Mouse (Mus musculus) thymus, adult 2 months (tissue): ENCODE data around the gene Scin.

Experiments
- CTCF ChIP-seq: fragments of 200-500 bp; IDR thresholded peaks from 2 replicates; pipeline ENCODE4 v1.5.1; 2012; ENCODE audit warnings: mild to moderate bottlenecking, control low read depth, low read length, moderate library complexity, borderline replicate concordance; ENCODE audit not compliant: control insufficient read depth, poor library complexity, insufficient read depth; ENCODE audit errors: extremely low read depth
- POLR2A ChIP-seq: fragments of 200-500 bp; IDR thresholded peaks from 2 replicates; pipeline ENCODE4 v1.6.1; 2012; ENCODE audit warnings: mild to moderate bottlenecking, low read length, control low read depth, moderate library complexity; ENCODE audit not compliant: control insufficient read depth, poor library complexity, insufficient read depth; ENCODE audit errors: extremely low read depth

- no peak for TF ChIP-seq POLR2A
- TF ChIP-seq CTCF = no peak
Observed at GRCm38 (mm10) chr12:40104750-40105149, 29.3 kb downstream of the Scin start.
